Mouse (Mus musculus): ENCODE results near the gene Ddx23. TPM values are rescaled to one million over a fixed set of nuclear protein-coding genes. Genes with fewer than 3 reads are reported as not detected.
A peak's percentile ranks its signal among the peaks of the same experiment; 100 is the strongest.

The Ddx23 gene
- total RNA-seq, 1 experiment from 2014 or later = 85.2 TPM

- peak; percentile 69 for DNase-seq
Measured at GRCm38 (mm10) chr15:98607557-98607956, 55.1 kb downstream of the Ddx23 start.

- DNase-seq = peak; percentile 4
Measured at GRCm38 (mm10) chr15:98606739-98607138, 56.0 kb downstream of the Ddx23 start.

- DNase-seq = no peak
Measured at GRCm38 (mm10) chr15:98606051-98606536, 56.6 kb downstream of the Ddx23 start.

GRCm38 (mm10) chr15:98604041-98604575, 58.6 kb downstream of the Ddx23 start:
- DNase-seq = peak; percentile 6

GRCm38 (mm10) chr15:98602921-98603458, 59.7 kb downstream of the Ddx23 start:
- no peak for DNase-seq

- DNase-seq = peak; percentile 58
Measured at GRCm38 (mm10) chr15:98602191-98602881, 60.4 kb downstream of the Ddx23 start.

- no peak for DNase-seq
Measured at GRCm38 (mm10) chr15:98601832-98602190, 60.9 kb downstream of the Ddx23 start.

- DNase-seq = no peak
Measured at GRCm38 (mm10) chr15:98600036-98600709, 62.5 kb downstream of the Ddx23 start.

GRCm38 (mm10) chr15:98596609-98597008, 66.1 kb downstream of the Ddx23 start:
- DNase-seq = no peak

Other genes with a start within 250 kb of the Ddx23 start
- not detected in 2 replicates for gene Olfr282, start 231.7 kb downstream of the Ddx23 start, total RNA-seq (2021)
- not detected in 2 replicates for gene Olfr281, start 210.3 kb downstream of the Ddx23 start, total RNA-seq (2021)
- not detected in 2 replicates for gene OR5BS1P, start 193.0 kb downstream of the Ddx23 start, total RNA-seq (2021)
- not detected in 2 replicates for gene Lalba, start 180.2 kb downstream of the Ddx23 start, total RNA-seq (2021)
- not detected in 2 replicates for gene Olfr279, start 170.5 kb downstream of the Ddx23 start, total RNA-seq (2021)
- gene Kansl2, start 128.6 kb downstream of the Ddx23 start, total RNA-seq (2021) = 72.5 and 85.8 TPM in 2 replicates
- 57.0 and 57.3 TPM in 2 replicates for gene Ccnt1, start 92.0 kb downstream of the Ddx23 start, total RNA-seq (2021)
- 1.1 TPM in 1 of 2 replicates, not detected in the other for gene 4930415O20Rik, start 91.9 kb downstream of the Ddx23 start, total RNA-seq (2021)
- gene Adcy6, start 52.8 kb downstream of the Ddx23 start, total RNA-seq (2021) = 73.8 and 86.1 TPM in 2 replicates
- gene Cacnb3, start 32.1 kb downstream of the Ddx23 start, total RNA-seq (2021) = 12.0 and 18.2 TPM in 2 replicates
- gene Rnd1, start 14.6 kb upstream of the Ddx23 start, total RNA-seq (2021) = 2.1 and 3.6 TPM in 2 replicates
- 0.96 and 0.98 TPM in 2 replicates for gene Ccdc65, start 45.3 kb upstream of the Ddx23 start, total RNA-seq (2021)
- gene Fkbp11, start 65.3 kb upstream of the Ddx23 start, total RNA-seq (2021) = 7.2 and 7.7 TPM in 2 replicates
- 98.5 and 104 TPM in 2 replicates for gene Arf3, start 100.3 kb upstream of the Ddx23 start, total RNA-seq (2021)
- gene Wnt10b, start 115.3 kb upstream of the Ddx23 start, total RNA-seq (2021) = 0.48 and 0.79 TPM in 2 replicates
- gene Wnt1, start 127.0 kb upstream of the Ddx23 start, total RNA-seq (2021) = not detected in 2 replicates
- 0.11 TPM in 1 of 2 replicates, not detected in the other for gene Ddn, start 146.6 kb upstream of the Ddx23 start, total RNA-seq (2021)
- gene Prkag1, start 168.6 kb upstream of the Ddx23 start, total RNA-seq (2021) = 59.1 and 62.5 TPM in 2 replicates
- gene Kmt2d, start 208.3 kb upstream of the Ddx23 start, total RNA-seq (2021) = 64.0 and 66.6 TPM in 2 replicates
- 3.0 and 3.6 TPM in 2 replicates for gene Rhebl1, start 231.6 kb upstream of the Ddx23 start, total RNA-seq (2021)
- 1.9 and 3.5 TPM in 2 replicates for gene Dhh, start 235.6 kb upstream of the Ddx23 start, total RNA-seq (2021)